Mouse (Mus musculus) spleen, adult 12 weeks (tissue): ENCODE results near the gene Ccdc148.

Experiments used
- DNase-seq: peaks from one replicate; pipeline ENCODE4 v3.0.0; 2022; ENCODE audit warnings: low spot score

The Ccdc148 gene

DNA sequence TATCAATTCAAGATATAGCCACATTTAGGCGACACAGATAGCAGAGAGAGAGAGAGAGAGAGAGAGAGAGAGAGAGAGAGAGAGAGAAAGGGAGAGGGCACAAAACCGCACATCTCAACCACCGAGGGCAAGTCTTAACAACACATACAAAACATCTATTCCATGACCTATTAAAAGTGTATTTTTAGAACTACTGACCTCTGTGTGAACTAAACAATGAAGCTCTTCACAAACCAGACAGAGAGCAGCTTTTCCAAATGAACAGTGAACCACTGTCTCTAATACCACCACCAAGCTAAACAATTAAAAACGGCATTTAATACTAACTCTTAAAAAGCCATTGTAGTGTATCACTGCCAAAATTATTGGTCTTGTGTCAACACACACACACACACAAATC is 110.8 kb downstream of the Ccdc148 start:
- DNase-seq = no peak

DNA sequence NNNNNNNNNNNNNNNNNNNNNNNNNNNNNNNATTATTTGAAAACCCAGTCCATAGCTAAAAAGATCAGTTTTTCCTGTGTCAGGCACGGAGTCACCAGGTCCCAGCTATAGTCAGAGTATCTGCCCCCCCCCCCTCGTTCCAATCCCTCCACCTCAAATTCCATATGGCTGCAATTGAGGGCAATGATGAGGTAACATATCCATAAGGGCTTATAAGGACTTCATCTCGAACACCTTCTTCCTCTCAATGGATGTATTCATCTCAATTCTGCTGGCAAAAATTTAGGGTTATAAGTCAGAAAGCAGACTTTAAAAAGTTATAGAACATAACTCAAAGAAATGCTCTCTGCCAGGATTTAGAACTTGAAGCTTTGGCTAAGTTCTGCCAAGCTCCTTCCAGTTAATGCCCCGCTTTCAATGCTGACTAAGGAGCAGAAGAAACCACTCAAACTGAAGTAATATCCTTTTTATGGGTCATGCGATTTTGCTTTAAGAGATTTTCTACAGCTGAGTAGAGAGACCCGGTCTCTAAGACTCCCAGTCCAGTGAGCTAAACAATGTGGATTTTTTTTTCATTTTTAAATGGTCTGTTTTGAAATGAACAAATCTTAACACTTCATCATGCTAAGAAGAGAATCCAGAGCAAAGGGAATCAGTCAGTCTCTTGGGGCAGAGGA is 111.6 kb downstream of the Ccdc148 start:
- no peak for DNase-seq

DNA sequence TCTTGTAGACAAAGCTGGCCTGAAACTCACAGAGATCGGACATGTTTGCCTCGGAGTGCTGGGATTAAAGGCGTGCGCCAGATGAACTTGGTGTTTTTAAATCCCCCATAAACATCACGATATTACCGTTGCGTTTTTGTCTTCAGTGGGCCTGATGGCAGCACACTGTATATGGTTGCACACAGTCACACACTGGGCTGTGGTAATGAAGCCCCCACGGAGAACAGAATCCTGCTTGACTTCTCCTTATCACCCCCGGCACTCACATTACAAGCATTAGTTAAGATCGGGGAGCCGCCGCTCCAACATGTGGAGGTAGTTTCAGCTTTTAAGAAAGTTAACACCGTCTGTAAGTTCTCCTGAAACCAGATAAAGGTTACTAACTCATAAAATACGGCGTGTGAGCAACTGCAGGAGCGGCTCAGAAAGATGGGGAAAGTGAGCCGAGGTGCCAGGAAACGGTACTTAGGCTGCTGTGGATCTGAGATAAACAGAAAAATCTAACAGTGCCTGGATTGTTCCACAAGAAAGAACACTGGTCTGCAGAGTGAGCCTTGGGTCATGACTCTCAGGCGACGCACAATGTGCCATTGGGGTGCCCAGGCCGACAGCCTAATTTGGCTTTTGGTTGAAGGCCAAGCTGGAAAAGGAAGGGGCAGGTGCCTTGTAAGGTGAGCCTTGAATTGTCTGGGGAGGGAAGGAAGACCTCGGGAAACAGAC is 117.0 kb downstream of the Ccdc148 start:
- no peak for DNase-seq

DNA sequence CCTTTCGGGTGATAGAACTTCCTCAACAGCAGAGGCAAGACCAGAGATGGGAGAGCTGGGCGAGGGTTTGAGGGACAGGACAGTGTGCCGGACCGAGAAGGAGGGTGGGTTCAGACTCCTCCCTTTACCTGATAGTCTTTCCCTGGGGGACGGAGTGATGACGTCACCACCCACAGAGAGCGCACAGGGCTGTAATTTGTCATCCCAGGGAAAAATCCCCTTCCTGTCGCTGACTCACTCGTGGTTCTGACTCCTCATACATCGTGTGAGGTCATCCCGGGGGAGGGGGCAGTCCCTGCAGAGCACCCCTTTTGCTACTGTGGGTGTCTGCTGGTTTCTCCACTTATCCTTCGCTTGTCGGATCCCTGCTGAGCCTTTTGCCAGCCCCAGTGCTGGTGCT is 117.9 kb downstream of the Ccdc148 start:
- DNase-seq = no peak

DNA sequence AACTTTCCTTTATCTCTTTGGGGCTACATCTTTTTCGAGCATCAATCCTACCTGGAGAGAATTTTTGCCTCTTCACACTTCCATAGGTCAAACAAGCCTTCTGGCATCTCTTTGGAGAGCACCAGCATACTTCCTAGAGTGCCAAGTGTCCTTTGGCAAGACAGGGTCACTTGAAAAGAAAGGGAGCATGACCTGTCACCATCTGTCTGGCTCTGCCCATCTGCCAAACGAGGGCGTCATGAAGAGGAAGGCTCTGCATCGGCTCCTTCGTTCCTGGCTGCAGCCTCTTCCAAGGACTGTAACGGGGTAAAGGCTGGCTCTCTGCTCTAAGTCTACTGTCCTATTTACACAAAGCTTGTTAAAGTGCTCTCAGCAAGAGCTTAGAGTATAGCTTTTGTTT is 124.0 kb downstream of the Ccdc148 start:
- DNase-seq = no peak

DNA sequence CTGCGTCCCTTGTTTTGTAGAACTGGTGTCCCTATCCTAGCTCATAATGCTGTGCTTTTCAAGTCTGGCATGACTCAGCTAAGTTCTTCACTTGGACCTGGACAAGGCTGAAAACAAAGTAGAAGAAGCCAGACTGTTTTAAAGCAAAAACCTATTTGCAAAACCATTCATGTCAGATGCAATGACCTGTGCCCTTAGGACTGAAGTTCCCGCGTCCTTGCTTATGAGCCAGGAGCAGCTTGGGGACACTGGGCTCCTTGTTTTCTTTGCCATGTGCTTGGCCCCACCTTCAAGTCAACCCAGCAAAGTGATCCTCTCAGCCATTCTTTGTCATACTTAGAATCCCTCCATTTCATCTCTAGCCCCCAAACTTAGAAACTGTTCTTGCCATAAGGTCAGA is 125.3 kb downstream of the Ccdc148 start:
- DNase-seq = no peak

DNA sequence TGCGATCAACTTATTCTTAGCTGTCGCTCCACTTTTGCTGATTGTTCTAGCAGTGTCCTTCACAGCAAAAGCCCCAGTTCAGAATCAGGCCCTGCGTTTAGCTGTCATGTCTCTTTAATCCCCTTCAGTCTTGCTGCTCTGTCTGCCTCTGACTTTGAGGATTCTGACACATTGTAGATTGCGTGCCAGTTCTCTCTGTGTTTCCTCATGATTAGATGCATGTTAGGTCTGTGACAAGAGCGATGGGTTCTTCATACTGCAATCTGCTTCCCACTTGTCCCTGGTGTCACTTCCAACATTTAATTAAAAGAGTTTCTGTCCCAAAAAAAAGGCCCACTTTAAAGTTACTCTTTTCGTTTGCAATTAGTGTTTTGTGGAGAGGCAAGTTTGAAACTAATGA is 126.2 kb downstream of the Ccdc148 start:
- no peak for DNase-seq

DNA sequence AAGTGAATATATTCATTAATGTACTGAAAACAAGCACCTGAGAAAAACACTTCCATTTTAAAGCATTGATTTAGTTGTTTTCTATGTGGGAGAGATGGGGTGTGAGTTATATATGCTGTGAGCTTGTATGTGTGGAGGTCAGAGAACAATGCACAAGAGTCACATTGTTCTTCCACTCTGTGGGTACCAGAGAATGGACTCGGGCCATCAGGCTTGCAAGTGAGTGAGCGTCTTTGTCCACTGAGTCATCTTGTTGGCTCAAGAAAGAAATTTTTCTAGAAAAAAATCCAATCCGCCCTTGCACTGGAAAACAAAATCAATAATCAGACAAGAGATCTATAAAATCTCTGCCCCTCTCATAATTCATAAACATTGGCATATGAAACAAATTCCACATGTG is 135.9 kb downstream of the Ccdc148 start:
- DNase-seq = no peak

DNA sequence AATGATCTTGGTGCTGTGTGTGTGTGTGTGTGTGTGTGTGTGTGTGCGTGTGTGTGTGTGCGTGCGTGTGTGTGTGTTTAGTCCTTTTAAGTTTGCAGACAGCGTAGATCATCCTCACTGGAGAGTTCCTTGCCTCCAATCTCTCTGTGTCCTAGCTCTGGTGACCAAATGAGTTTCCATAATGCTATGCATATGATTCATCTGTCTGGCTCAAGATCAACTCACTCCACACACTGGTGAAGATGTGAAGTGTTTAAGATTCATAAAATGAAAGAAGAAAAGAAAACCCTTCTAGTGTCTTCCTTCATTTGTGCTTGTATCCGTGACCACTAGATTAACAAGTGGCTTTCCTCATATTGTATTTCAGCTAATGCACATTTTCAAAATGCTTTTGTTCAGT is 153.1 kb downstream of the Ccdc148 start:
- no peak for DNase-seq

DNA sequence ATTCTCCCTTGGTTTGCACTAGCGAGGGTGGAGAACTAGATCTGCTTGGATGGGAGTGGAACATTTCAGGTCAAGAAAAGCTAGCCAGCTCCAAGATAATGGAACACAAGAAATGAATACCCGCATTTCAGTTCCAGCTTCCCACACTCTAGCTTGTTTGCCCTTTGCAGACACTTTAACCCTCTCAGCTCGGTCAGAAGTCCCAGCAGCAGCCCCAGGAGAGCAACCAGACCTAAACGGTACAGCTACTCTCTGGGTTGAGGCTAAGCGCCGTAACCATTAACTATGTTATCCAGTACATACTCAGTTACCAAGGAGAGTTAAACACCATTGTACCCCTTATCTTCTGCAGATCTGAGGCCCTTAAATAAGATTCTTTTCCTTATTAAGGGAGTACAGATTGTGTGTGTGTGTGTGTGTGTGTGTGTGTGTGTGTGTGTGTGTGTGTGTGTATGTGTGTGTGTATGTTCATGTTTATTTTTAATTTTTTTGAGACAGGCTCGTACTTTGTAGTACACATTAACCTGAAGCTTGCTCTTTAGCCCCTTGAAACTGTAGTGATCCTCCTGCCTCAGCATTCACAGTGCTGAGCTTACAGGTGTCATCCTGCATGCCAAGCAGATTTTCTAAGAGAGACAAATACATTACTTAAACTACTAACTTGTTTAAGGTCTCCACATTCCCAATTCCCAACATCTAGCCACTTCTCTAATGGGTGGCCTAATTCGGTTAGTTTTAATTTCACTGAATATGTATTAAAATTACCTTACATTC is 153.7 kb downstream of the Ccdc148 start:
- DNase-seq = no peak

DNA sequence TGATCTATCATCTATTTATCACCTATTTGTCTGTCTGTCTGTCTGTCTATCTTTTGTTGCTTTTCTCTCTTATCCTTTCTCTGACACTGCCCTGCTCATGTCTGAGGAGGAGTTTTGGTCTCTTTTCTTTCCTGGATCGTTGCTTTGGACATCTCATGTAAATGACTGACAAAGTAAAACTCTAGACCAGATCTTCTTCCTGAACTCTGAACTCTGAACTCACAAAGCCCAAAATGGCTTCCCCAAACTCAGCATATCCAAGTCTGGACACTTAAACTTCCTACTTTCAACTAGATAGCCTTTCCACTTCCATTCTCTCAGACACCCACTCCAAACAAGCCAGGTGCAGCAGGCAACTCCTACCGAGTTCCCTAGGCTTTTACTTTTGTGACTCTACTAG is 163.3 kb downstream of the Ccdc148 start:
- DNase-seq = no peak

DNA sequence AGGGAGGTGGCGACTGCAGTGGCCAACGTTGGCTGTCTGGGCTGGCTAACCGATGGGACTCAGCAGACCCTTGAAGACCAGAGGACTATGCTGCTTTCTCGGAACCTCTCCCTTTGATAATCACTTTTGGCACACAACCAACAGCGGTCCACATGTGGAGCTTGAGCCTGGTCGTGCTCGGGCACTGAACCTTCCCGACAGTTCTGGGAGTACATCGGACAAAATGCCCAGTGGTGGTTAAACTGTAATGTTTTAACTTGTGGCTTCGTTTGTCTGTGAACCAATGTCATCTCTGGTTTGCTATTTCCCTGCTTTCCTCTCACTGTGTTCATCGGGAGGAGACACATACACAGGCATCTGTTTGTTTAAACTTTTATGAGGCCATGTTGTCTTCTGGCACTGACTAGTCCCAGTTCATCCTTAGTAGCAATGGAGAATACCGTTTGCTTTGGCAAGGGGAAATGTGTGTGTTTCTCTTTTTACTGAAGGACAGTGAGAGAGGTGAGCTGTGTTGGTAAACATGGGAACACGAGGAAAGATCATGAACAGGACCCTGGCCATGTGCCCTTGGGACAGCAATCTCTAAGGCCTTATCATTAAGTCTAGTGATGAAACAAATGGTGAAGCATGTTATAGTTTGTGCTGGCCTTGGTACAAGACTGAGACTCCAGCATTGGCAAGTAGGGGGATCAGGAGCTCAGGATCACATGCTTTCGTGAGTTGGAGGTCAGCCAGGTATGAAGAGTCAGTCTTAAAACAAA is 167.9 kb downstream of the Ccdc148 start:
- DNase-seq = no peak

DNA sequence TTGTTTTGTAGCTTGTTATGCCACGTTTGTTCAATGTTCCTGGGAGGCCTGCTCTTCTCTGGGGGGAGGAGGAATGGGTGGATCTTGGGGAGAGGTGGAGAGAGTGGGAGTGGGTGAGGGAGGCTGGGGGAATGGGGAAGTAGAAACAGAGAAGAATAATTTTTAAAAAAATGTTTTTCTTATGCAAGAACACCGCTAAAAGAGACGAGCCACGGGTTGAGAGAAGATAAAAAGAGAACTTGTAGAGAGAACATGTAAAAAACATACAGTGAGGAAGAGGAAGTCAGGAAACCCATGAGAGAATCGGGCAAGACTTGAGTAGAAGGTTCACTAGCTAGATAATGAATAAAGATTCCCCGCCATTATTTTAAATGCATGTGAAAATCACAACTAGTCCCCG is 182.4 kb downstream of the Ccdc148 start:
- DNase-seq = no peak

DNA sequence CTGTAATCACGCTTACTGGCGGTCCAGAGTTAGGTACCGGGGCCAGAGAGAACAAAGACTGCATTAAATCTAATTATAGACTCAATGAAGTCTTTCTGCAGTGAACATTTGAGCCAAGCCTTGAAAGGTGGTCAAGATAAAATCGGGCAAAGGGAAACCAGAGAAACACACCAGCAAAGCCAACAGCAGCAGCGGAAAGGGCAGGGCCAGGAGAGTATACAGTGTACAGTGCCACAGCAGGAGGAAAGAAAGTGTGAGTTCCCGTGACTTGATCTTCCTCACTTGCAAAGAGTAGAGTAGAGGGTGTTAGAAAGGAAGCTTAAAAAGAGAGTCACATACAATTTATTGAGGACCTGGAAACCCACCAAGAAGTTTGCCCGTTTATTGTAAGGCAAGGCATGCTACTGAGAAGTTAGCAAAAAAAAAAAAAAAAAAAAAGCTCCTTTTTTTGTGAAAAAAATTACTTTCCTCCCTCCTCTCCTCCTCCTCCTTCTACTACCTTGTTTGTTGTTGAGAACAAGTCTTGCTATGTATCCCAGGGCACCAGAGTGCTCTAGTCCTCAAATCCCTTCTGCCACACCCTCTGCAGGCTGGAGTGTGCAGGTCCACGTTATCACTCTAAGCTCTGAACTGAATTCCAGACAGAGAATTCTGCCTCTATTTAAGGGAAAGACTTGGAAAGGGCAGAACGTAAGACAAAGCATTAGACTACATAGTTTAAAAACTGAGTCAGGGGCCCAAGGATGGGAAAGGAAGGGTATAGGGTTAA is 188.8 kb downstream of the Ccdc148 start:
- DNase-seq = no peak

DNA sequence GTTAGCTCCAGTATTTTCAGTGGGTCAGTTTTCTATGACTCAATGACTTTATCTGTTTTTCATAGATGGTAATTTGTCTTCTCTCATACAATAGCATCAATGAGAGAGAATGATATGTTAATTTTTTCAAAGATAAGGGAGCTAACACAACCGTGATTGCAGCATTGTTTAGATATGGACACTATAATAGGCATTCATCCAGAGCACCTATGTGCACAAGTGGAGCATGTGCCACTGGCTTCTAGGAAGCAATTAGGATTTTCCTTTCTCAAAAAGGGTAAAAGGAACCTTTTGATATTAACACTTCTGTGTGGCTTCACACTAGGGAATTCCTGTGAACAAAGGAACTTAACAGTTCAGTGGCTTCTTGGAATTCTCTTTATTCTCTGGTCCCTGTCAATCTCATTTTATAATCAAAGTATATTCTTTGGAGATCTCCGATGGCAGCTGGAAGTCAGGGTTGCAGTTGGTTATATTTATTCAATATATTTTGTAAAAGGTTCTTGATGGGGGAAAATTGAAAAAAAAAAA is 203.6 kb downstream of the Ccdc148 start:
- no peak for DNase-seq

DNA sequence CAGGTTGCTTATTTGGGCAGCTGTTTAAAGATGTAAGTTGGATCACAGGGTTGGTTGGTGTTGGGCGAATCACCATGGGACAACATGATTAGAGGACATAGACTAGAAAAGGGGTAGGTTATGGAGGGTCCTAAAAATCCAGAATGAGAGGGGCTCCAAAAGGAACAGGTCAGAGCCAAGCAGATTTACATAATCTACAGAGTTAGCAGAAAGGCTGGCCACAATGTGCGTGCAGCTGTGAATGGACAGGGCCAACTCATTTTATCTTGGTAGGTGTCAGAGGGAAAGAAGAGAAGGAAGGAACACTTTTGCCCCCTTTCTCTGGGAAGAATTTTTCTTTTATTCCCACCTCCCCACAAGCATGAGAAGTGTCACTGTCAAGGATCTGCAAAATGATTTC is 204.1 kb downstream of the Ccdc148 start:
- no peak for DNase-seq

DNA sequence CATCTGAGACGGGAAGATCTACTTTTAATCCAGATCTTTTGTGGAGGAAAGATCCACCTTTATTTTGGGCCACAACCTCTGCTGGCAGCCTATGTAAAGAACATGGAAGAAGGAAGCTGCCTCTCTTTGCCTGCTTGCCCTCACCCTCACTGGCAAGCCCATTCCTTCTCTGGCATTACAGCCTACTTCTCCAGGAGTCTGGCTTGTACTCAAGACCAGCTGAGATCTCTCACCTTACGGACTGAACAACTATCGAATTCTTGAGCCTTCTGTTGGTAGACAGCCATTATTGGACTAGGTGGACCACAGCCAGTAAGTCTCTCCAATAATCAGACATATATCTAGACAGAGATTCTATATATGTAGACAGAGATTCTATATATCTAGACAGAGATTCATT is 208.4 kb downstream of the Ccdc148 start:
- DNase-seq = no peak

DNA sequence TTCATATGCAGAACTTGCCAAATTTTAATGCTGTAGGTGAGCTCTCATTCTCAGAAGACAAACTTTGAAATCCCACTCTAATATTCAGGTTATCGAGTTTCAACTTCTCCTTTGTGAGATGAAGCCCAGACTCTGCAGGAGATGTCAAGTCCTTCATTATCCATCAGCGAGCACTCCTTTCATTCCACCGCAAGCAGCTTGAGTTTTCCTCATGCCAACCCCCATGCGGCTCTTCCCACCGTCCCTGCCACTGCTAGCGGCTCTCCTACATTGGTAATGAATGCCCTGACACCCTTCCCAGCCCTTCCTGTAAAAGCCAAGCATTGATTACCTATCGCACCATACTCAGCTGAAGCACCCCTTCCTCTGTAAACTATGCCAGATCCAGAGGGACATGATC is 211.7 kb downstream of the Ccdc148 start:
- DNase-seq = no peak

DNA sequence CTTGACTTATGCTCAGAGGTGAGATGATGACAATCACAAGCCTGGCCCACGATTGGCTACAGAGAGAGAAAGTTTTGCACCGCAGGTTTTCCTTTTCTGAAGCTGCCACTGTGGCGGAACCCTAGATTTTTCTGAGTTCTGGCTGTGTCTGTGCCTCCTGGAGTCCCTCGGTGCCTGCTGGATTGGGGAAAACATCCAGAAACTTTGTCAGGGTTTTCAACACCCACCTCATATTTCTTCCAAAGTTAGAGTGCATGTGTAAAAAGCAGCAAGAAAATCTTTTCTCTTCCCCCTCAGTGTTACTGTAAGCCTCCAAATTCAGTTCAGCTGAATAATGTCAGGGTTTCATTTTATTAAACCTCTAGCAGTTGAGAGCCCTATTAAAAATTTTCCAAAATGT is 219.1 kb downstream of the Ccdc148 start:
- no peak for DNase-seq

DNA sequence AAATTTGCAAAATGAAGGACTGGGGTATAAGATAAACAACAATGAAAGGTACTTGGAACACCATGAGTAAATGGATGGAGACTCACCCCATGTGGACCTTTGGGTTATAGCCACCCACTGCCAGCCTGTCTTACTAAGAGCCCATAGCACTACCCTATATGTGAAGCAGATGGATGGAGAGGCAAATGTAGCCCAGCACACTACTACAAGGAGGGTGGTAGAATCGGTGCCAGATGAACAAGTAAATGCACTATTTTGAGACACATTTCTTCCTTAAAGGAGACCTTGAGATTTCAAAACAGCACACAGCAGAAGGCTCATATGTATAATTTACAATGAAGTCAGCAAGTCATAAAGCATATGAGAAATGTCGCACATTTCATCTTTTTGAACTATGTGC is 234.9 kb downstream of the Ccdc148 start:
- DNase-seq = no peak

DNA sequence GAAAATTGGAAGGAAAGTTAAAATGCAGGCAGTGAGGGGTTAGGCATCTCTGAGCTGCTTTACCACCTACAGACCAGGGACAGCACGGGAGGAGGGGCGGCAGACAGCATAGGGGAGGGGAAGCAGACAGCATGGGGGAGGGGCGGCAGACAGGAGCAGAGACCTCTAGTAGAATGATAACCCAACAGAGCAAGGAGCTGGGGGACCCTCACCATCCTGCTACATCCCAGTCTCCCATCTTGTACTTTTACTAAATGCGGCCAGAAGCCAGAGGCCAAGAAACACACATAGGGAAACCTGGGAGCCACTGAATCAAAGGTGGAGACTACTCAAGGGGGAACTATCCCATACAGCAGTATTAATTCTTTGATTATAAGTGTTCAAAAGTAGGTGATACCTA is 242.1 kb downstream of the Ccdc148 start:
- no peak for DNase-seq

DNA sequence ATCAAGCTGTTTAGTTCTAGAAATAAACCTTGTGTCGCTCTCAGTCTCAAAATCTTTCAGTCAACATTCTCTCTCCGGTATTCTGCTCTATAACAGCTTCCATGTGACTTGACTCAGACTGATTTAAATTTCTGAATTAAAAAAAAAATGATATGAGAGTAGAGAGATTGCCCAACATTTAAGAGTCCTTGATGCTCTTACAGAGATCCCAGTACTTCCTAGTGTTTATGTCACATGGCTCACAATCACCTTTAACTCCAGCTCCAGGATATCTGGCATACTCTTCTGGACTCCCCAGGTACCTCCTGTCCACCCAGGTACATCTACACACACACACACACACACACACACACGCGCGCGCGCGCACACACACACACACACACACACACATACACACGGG is 248.1 kb downstream of the Ccdc148 start:
- DNase-seq = no peak
